Mouse (Mus musculus) spleen, postnatal 0 days (tissue): ENCODE data around the gene Cd2. TPM values are rescaled to one million over a fixed set of nuclear protein-coding genes. Genes with fewer than 3 reads are reported as not detected.

ENCODE experiments used
- polyA plus RNA-seq: library from polyadenylated mRNA; unstranded; fragments of >200 nt; fragmentation: Nextera tagmentation; extraction: Ambion mirVana; gene quantifications from 2 replicates; pipeline ENCODE4 v1.2.1, GENCODE M21; 2015

Cd2 gene
- 3.2 and 4.3 TPM in 2 replicates for polyA plus RNA-seq

GRCm38 (mm10) chr3:101287911-101288311 lies at the start of gene Cd2:
Cd2 (minus strand) TSS chr3:101287939.

Other genes starting within 250 kb of the Cd2 start
- gene Ptgfrn, start 177.7 kb downstream of the Cd2 start, polyA plus RNA-seq = 1.2 and 2.0 TPM in 2 replicates
- gene Igsf3, start 89.1 kb upstream of the Cd2 start, polyA plus RNA-seq = 13.5 and 15.3 TPM in 2 replicates